Mouse (Mus musculus): ENCODE measurements around the gene Tacr2. TPM values are rescaled to one million over a fixed set of nuclear protein-coding genes. Genes with fewer than 3 reads are reported as not detected.

The Tacr2 gene
- polyA plus RNA-seq, 1 experiment from 2014 or later: not detected

DNA sequence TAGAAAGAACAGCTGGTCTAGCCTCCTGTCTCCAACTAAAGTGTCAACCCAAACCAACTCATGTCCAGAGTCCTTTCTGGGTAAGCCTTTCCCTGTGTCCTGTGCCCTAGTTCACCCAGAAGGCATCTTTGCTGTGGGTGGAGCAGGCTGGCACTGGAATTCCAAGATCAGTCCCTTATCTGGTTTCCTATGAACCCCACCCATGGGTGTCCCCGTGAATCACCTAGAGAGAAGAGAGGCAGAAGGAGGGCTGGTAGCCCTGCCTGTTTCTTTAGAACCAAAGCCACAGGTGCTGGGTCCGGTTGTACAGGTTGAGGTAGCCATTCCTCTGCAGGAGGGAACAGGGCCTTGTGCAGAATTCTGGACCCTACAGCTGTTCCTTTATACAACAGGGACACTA is 30.6 kb upstream of the Tacr2 start:
- H3K9ac ChIP-seq (replicated peaks): no peak overlapping the region
- ATAC-seq: no peak

DNA sequence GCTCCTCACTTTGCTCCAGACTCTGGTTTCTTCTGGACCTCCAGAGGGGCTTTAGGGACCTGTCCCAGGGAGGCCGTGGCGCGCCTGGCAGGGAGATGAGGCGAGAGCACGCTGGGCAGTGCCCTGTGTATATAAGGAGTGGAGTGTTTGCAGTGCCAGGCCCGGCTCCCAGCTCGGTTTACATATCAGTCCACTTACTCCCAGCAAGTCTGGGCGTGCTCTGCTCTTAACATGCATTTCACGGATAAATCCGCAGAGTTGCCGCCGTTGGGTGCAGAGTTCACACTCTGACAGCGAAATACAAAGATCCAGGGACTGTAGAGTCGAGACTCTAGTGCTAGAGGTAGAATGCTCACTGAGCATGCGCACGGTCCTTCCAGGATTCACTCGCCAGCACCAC is 29.5 kb upstream of the Tacr2 start:
- Histone ChIP-seq H3K9me3 (no peaks in the 10 kb centered on the region), H3K9ac (replicated peaks) (no peak overlapping the region), H3K4me2 (replicated peaks) (no peak overlapping the region), H3K36me3 (no peaks in the 10 kb centered on the region), H3K27ac (no peak overlapping the region), H3K4me1 (replicated peaks) (no peaks in the 10 kb centered on the region), H3K27me3 (no peaks in the 10 kb centered on the region), H3K4me3 (replicated peaks) (no peak overlapping the region)
- no peak for ATAC-seq
- WGBS: 83% methylated on average over 17 of the region's 17 CpGs

More for the DNA sequence above, 30.6 kb upstream of the Tacr2 start:
- Histone ChIP-seq H3K27ac (no peak overlapping the region), H3K9me3 (no peaks in the 10 kb centered on the region), H3K4me3 (replicated peaks) (no peak overlapping the region), H3K4me1 (replicated peaks) (no peaks in the 10 kb centered on the region; the same call in 1 of the 2 replicates), H3K27me3 (no peaks in the 10 kb centered on the region), H3K36me3 (no peaks in the 10 kb centered on the region), H3K4me2 (replicated peaks) (no peak overlapping the region)
- 95% methylated on average over 2 of the region's 2 CpGs for WGBS

DNA sequence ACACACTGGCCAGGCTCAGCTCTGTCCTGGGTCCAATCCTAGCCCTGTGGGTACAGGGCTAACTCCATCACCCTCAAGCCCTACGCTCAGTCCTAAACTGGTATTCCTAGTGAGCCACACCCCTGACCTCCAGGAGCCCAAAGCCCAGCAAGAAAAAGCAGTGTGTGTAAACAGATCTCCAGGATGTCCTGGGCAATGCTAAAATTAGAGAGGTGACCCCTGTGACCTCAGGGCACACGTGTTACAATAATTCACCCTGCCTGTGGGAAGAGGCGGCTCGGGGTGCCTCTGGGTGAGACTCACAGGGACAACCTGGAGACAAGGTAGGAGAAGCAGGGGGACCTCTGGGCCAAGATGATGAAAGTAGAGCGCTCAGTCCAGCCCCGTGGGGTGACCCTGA is 28.0 kb upstream of the Tacr2 start:
- WGBS: 76% methylated on average over 6 of the region's 6 CpGs
- Histone ChIP-seq H3K4me3 (replicated peaks) (no peak overlapping the region), H3K36me3 (no peaks in the 10 kb centered on the region), H3K4me2 (replicated peaks) (no peak overlapping the region), H3K9me3 (no peaks in the 10 kb centered on the region), H3K9ac (replicated peaks) (no peak overlapping the region), H3K27me3 (peaks cover 3% of the 10 kb centered on the region; the same call in 1 of the 2 replicates), H3K4me1 (replicated peaks) (no peaks in the 10 kb centered on the region), H3K27ac (no peak overlapping the region)
- ATAC-seq: no peak

GRCm38 (mm10) chr10:62225839-62226238 is 26.4 kb upstream of the Tacr2 start:
- Histone ChIP-seq H3K4me1 (replicated peaks) (peaks cover 7% of the 10 kb centered on the region), H3K9ac (replicated peaks) (no peak overlapping the region), H3K27ac (no peak overlapping the region), H3K9me3 (no peaks in the 10 kb centered on the region), H3K36me3 (no peaks in the 10 kb centered on the region), H3K4me3 (replicated peaks) (no peak overlapping the region), H3K4me2 (replicated peaks) (no peak overlapping the region), H3K27me3 (peaks cover 3% of the 10 kb centered on the region; the same call in 1 of the 2 replicates)
- ATAC-seq: no peak
- 81% methylated on average over 7 of the region's 7 CpGs for WGBS

- Histone ChIP-seq H3K9me3 (no peaks in the 10 kb centered on the region), H3K4me3 (replicated peaks) (no peak overlapping the region), H3K36me3 (no peaks in the 10 kb centered on the region), H3K9ac (replicated peaks) (no peak overlapping the region), H3K27me3 (peaks cover 9% of the 10 kb centered on the region), H3K27ac (no peak overlapping the region), H3K4me1 (replicated peaks) (peaks cover 7% of the 10 kb centered on the region), H3K4me2 (replicated peaks) (no peak overlapping the region)
- no peak for ATAC-seq
- WGBS: 75% methylated on average over 6 of the region's 6 CpGs
Observed at GRCm38 (mm10) chr10:62228126-62228525, 24.1 kb upstream of the Tacr2 start.

DNA sequence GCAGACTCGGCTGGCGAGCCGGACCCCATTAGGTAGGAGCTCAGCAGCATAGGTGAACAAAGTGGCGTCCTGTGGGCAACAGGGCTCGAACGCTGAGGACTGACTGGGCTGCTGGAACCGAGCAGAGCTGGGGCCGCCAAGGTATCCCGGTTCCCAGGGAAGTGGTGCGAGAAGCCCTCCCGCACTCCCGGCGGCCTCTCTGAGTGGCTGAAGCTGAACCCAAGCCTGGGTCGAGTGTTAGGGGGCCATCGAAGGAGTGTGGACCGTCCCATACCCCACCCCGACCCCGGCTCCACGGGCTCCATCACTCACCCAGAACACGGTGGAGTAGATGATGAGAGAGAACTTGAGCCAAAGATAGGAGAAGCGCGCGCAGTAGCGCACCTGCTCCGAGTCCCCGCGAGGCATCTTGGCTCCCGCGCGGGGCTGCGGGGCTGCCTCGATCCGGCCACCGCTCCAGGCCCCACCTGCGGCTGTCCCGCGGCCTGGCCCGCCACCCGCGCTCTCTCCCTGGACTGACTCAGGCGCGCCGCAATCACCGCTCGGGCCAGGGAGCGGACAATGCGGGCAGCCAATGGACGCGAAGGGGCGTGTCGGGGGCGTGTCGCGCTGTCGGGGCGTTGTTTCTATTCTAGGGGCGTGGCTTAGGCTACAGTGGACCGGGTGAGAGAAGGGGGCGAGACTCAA is 21.4 kb upstream of the Tacr2 start, which contains the start of gene Tspan15:
Tspan15 (minus strand) TSS at position 544 of the 687 bp plus-strand sequence.
- Histone ChIP-seq H3K27me3 (peaks cover 13% of the 10 kb centered on the region), H3K36me3 (no peaks in the 10 kb centered on the region), H3K4me2 (replicated peaks) (peak within 1 kb of the TSS; percentile 92), H3K4me3 (replicated peaks) (peak within 1 kb of the TSS; percentile 53), H3K27ac (no peak within 1 kb of the TSS), H3K9me3 (no peaks in the 10 kb centered on the region), H3K4me1 (replicated peaks) (peaks cover 7% of the 10 kb centered on the region), H3K9ac (replicated peaks) (peak within 1 kb of the TSS; percentile 71)
- peak; percentile 97 for ATAC-seq
- WGBS: under 1% methylated on average over 59 of the region's 59 CpGs

GRCm38 (mm10) chr10:62231395-62231732 is 20.9 kb upstream of the Tacr2 start:
- peak overlapping the region; percentile 71; the same call in 1 of the 2 replicates for H3K9ac ChIP-seq (replicated peaks)
- H3K36me3 ChIP-seq: no peaks in the 10 kb centered on the region
- peak overlapping the region; percentile 53 for H3K4me3 ChIP-seq (replicated peaks)
- peak overlapping the region; percentile 92 for H3K4me2 ChIP-seq (replicated peaks)
- no peaks in the 10 kb centered on the region for H3K9me3 ChIP-seq
- WGBS: 3% methylated on average over 13 of the region's 13 CpGs
- H3K27me3 ChIP-seq: peaks cover 13% of the 10 kb centered on the region
- H3K4me1 ChIP-seq (replicated peaks): peaks cover 7% of the 10 kb centered on the region
- H3K27ac ChIP-seq: no peak overlapping the region
- no peak for ATAC-seq

DNA sequence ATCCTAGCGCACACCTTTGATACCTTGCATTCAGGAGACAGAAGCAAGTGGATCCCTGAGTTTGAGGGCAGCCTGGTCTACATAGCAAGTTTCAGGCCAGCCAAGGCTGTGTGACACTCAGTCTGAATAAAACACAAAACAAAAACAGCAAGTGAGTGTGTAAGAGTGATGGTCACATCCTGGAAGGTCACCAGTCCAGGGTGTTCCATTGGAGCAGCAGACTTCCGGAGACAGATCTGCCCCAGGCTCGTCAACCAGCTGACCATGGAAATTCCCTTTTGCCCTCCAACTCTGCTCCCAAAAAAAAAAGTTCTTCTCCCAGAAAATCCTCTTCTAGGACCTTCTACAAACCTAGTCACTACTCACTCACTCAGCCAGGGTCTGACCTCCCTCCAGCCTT is 20.4 kb upstream of the Tacr2 start:
- Histone ChIP-seq H3K4me3 (replicated peaks) (no peak overlapping the region), H3K27me3 (peaks cover 13% of the 10 kb centered on the region), H3K9ac (replicated peaks) (no peak overlapping the region), H3K9me3 (no peaks in the 10 kb centered on the region), H3K4me2 (replicated peaks) (peak overlapping the region; percentile 92; the same call in 1 of the 2 replicates), H3K27ac (no peak overlapping the region), H3K4me1 (replicated peaks) (peaks cover 7% of the 10 kb centered on the region), H3K36me3 (no peaks in the 10 kb centered on the region)
- WGBS: 91% methylated on average over 3 of the region's 3 CpGs
- ATAC-seq: no peak

- no peak overlapping the region for H3K4me3 ChIP-seq (replicated peaks)
Observed at GRCm38 (mm10) chr10:62236165-62236564, 16.1 kb upstream of the Tacr2 start.

DNA sequence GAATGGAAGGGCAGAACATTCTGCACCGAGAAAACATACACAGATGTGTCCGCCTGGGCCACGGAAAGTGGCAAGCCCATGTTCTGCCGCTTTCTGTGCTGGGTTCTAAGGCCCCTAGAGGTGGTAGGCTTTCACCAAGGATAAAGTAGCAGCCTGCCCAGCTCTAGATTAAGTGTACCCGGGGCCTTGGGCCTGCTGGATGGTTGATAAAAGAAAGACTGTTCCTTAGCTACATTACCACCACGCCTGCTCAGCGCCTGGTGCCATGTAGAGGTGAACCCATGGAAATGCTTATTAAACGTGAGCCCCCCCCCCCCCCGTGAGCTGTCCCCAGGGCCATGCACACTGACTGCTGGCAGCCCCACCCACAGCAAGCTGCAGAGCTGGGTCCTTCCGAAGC is 15.0 kb upstream of the Tacr2 start:
- no peaks in the 10 kb centered on the region for H3K9me3 ChIP-seq
- no peak for ATAC-seq

More at GRCm38 (mm10) chr10:62236165-62236564, 16.1 kb upstream of the Tacr2 start:
- WGBS: 87% methylated on average over 6 of the region's 6 CpGs
- H3K27ac ChIP-seq: no peak overlapping the region
- no peak for ATAC-seq
- no peaks in the 10 kb centered on the region for H3K9me3 ChIP-seq
- H3K4me1 ChIP-seq (replicated peaks): no peaks in the 10 kb centered on the region
- no peaks in the 10 kb centered on the region for H3K36me3 ChIP-seq
- H3K4me2 ChIP-seq (replicated peaks): no peak overlapping the region
- peaks cover 11% of the 10 kb centered on the region for H3K27me3 ChIP-seq
- H3K9ac ChIP-seq (replicated peaks): no peak overlapping the region

GRCm38 (mm10) chr10:62238688-62239087 is 13.6 kb upstream of the Tacr2 start:
- Histone ChIP-seq H3K9me3 (no peaks in the 10 kb centered on the region), H3K4me2 (replicated peaks) (no peak overlapping the region), H3K27me3 (no peaks in the 10 kb centered on the region), H3K27ac (no peak overlapping the region), H3K36me3 (no peaks in the 10 kb centered on the region), H3K9ac (replicated peaks) (no peak overlapping the region), H3K4me3 (replicated peaks) (no peak overlapping the region), H3K4me1 (replicated peaks) (no peaks in the 10 kb centered on the region)
- 97% methylated on average over 3 of the region's 3 CpGs for WGBS
- ATAC-seq: no peak

More for the DNA sequence above, 15.0 kb upstream of the Tacr2 start:
- Histone ChIP-seq H3K27me3 (peaks cover 7% of the 10 kb centered on the region), H3K4me1 (replicated peaks) (no peaks in the 10 kb centered on the region), H3K9ac (replicated peaks) (no peak overlapping the region), H3K4me3 (replicated peaks) (no peak overlapping the region), H3K36me3 (no peaks in the 10 kb centered on the region), H3K27ac (no peak overlapping the region), H3K4me2 (replicated peaks) (no peak overlapping the region)
- 89% methylated on average over 10 of the region's 10 CpGs for WGBS

GRCm38 (mm10) chr10:62239270-62239669 is 13.0 kb upstream of the Tacr2 start:
- Histone ChIP-seq H3K27me3 (no peaks in the 10 kb centered on the region), H3K9me3 (no peaks in the 10 kb centered on the region), H3K4me3 (replicated peaks) (no peak overlapping the region), H3K36me3 (no peaks in the 10 kb centered on the region), H3K4me1 (replicated peaks) (no peaks in the 10 kb centered on the region), H3K4me2 (replicated peaks) (no peak overlapping the region), H3K9ac (replicated peaks) (no peak overlapping the region), H3K27ac (no peak overlapping the region)
- 54% methylated on average over 6 of the region's 6 CpGs for WGBS
- no peak for ATAC-seq

GRCm38 (mm10) chr10:62242358-62242757 is 9.9 kb upstream of the Tacr2 start:
- no peak overlapping the region for H3K9ac ChIP-seq (replicated peaks)
- no peak for ATAC-seq
- H3K4me1 ChIP-seq (replicated peaks): no peaks in the 10 kb centered on the region; the same call in 1 of the 2 replicates
- WGBS: 84% methylated on average over 10 of the region's 10 CpGs
- H3K36me3 ChIP-seq: no peaks in the 10 kb centered on the region
- no peak overlapping the region for H3K4me2 ChIP-seq (replicated peaks)
- no peaks in the 10 kb centered on the region for H3K9me3 ChIP-seq
- no peaks in the 10 kb centered on the region for H3K27me3 ChIP-seq
- no peak overlapping the region for H3K27ac ChIP-seq
- H3K4me3 ChIP-seq (replicated peaks): no peak overlapping the region

All from midbrain, embryonic 13.5 days (tissue).